Mouse (Mus musculus) hindbrain, embryonic 13.5 days (tissue): ENCODE data around the gene Cbx6. TPM values are rescaled to one million over a fixed set of nuclear protein-coding genes. Genes with fewer than 3 reads are reported as not detected.

Source experiments
- polyA plus RNA-seq: library from polyadenylated mRNA; unstranded; fragments of >200 nt; fragmentation: Nextera tagmentation; extraction: Ambion mirVana; gene quantifications from 2 replicates; pipeline ENCODE4 v1.2.1, GENCODE M21; 2015

The Cbx6 gene
- polyA plus RNA-seq, 1 experiment from 2014 or later = 52.6 TPM

Other genes starting within 250 kb of the Cbx6 start
- 0.82 and 1.00 TPM in 2 replicates for gene Dmc1, start 229.6 kb downstream of the Cbx6 start, polyA plus RNA-seq
- gene Fam227a, start 175.7 kb downstream of the Cbx6 start, polyA plus RNA-seq = 5.4 and 5.6 TPM in 2 replicates
- 84.2 and 85.8 TPM in 2 replicates for gene Cby1, start 175.5 kb downstream of the Cbx6 start, polyA plus RNA-seq
- gene Tomm22, start 163.8 kb downstream of the Cbx6 start, polyA plus RNA-seq = 246 and 253 TPM in 2 replicates
- gene Josd1, start 146.8 kb downstream of the Cbx6 start, polyA plus RNA-seq = 19.1 and 20.2 TPM in 2 replicates
- 44.8 and 45.2 TPM in 2 replicates for gene Gtpbp1, start 143.8 kb downstream of the Cbx6 start, polyA plus RNA-seq
- gene Sun2, start 92.2 kb downstream of the Cbx6 start, polyA plus RNA-seq = 9.8 and 10.2 TPM in 2 replicates
- gene Dnal4, start 56.8 kb downstream of the Cbx6 start, polyA plus RNA-seq = 83.5 and 84.9 TPM in 2 replicates
- 21.0 and 21.4 TPM in 2 replicates for gene Nptxr, start 29.9 kb downstream of the Cbx6 start, polyA plus RNA-seq
- 0.34 and 0.51 TPM in 2 replicates for gene Npcd, start 451 bp downstream of the Cbx6 start, polyA plus RNA-seq
- 4.5 and 4.7 TPM in 2 replicates for gene Apobec3, start 57.0 kb upstream of the Cbx6 start, polyA plus RNA-seq
- gene Cbx7, start 136.4 kb upstream of the Cbx6 start, polyA plus RNA-seq = 3.6 and 3.7 TPM in 2 replicates
- 2.4 and 2.8 TPM in 2 replicates for gene Pdgfb, start 180.3 kb upstream of the Cbx6 start, polyA plus RNA-seq